Mouse (Mus musculus) heart, embryonic 13.5 days (tissue): ENCODE results near the gene Dars. TPM values are rescaled to one million over a fixed set of nuclear protein-coding genes. Genes with fewer than 3 reads are reported as not detected.
A peak's percentile ranks its signal among the peaks of the same experiment; 100 is the strongest.

Source experiments
- ATAC-seq: fragments of 200-750 bp; cut with Nextera tagmentation; 2 replicates; pipeline ENCODE4 v1.8.0; 2017; ENCODE audit warnings: moderate TSS enrichment; ENCODE audit not compliant: insufficient number of reproducible peaks, low FRiP score, low TSS enrichment; ENCODE audit errors: extremely low read depth
- H3K27ac ChIP-seq: fragments of 300-500 bp; sonication (generic); replicated peaks from 2 replicates; pipeline ENCODE4 v1.5.1; 2015; ENCODE audit warnings: moderate library complexity, mild to moderate bottlenecking, inconsistent platforms
- H3K27me3 ChIP-seq: fragments of 300-500 bp; sonication (generic); replicated peaks from 2 replicates; pipeline ENCODE4 v1.6.1; 2015; ENCODE audit warnings: mild to moderate bottlenecking, inconsistent platforms
- H3K36me3 ChIP-seq: fragments of 300-500 bp; sonication (generic); 2 replicates; pipeline ENCODE4 v1.6.1; 2015; ENCODE audit warnings: mild to moderate bottlenecking, inconsistent platforms
- H3K4me1 ChIP-seq: fragments of 300-500 bp; sonication (generic); 2 replicates; pipeline ENCODE4 v1.6.1; 2015; ENCODE audit warnings: inconsistent platforms
- H3K4me2 ChIP-seq: fragments of 300-500 bp; sonication (generic); 2 replicates; pipeline ENCODE4 v1.6.1; 2015; ENCODE audit warnings: inconsistent platforms, mild to moderate bottlenecking, moderate library complexity
- H3K4me3 ChIP-seq: fragments of 300-500 bp; sonication (generic); 2 replicates; pipeline ENCODE4 v1.5.1; 2015; ENCODE audit warnings: moderate library complexity, mild to moderate bottlenecking, inconsistent platforms
- H3K9ac ChIP-seq: fragments of 300-500 bp; sonication (generic); 2 replicates; pipeline ENCODE4 v1.6.1; 2015; ENCODE audit warnings: inconsistent platforms, mild to moderate bottlenecking, moderate library complexity
- H3K9me3 ChIP-seq: fragments of 300-500 bp; sonication (generic); 2 replicates; pipeline ENCODE4 v1.6.1; 2016; ENCODE audit warnings: inconsistent platforms
- WGBS: fragments of 180-500 bp; shearing (Covaris S2); methylation state at CpG from one replicate; pipeline ENCODE4 v1.1.7; 2015; ENCODE audit warnings: mixed read lengths; 5-methylcytosine and 5-hydroxymethylcytosine counted together
- polyA plus RNA-seq: library from polyadenylated mRNA; unstranded; fragments of >200 nt; fragmentation: Nextera tagmentation; extraction: Ambion mirVana; gene quantifications from 2 replicates; pipeline ENCODE4 v1.2.1, GENCODE M21; 2015

Gene Dars
- polyA plus RNA-seq, 1 experiment from 2014 or later, result 98.5 TPM

- Histone ChIP-seq H3K4me1 (no peaks in the 10 kb centered on the region), H3K9ac (no peak overlapping the region), H3K27me3 (no peaks in the 10 kb centered on the region), H3K36me3 (peaks cover 77% of the 10 kb centered on the region), H3K4me2 (no peak overlapping the region), H3K27ac (no peak overlapping the region), H3K9me3 (no peaks in the 10 kb centered on the region), H3K4me3 (no peak overlapping the region)
- no peak for ATAC-seq
- 83% methylated on average over 7 of the region's 7 CpGs for WGBS
Measured at GRCm38 (mm10) chr1:128372143-128372860, 44.9 kb downstream of the Dars start.

- ATAC-seq, result no peak
- Histone ChIP-seq H3K9ac (no peak overlapping the region), H3K36me3 (peaks cover 75% of the 10 kb centered on the region), H3K4me3 (no peak overlapping the region), H3K27me3 (no peaks in the 10 kb centered on the region), H3K9me3 (no peaks in the 10 kb centered on the region), H3K4me2 (no peak overlapping the region), H3K27ac (no peak overlapping the region), H3K4me1 (no peaks in the 10 kb centered on the region)
- WGBS, result 75% methylated on average over 5 of the region's 5 CpGs
Measured at GRCm38 (mm10) chr1:128368732-128369441, 48.3 kb downstream of the Dars start.

GRCm38 (mm10) chr1:128360601-128361000, 56.6 kb downstream of the Dars start:
- Histone ChIP-seq H3K4me2 (0 out of 2 replicates have a peak overlapping the region, but pooled peaks have one; percentile 72), H3K27me3 (no peaks in the 10 kb centered on the region), H3K36me3 (peaks cover 48% of the 10 kb centered on the region), H3K27ac (peak overlapping the region; percentile 93), H3K4me3 (no peak overlapping the region), H3K4me1 (peaks cover 33% of the 10 kb centered on the region), H3K9ac (peak overlapping the region; percentile 38; the same call in 1 of the 2 replicates), H3K9me3 (no peaks in the 10 kb centered on the region)
- 39% methylated on average over 2 of the region's 2 CpGs for WGBS
- no peak for ATAC-seq

GRCm38 (mm10) chr1:128359554-128360376, 57.4 kb downstream of the Dars start, which contains the start of gene Mcm6:
TSS of gene Mcm6 (minus strand) at chr1:128359664.
- Histone ChIP-seq H3K9me3 (no peaks in the 10 kb centered on the region), H3K4me1 (peaks cover 33% of the 10 kb centered on the region), H3K27ac (peak within 1 kb of the TSS; percentile 93), H3K36me3 (peaks cover 50% of the 10 kb centered on the region), H3K4me2 (peak within 1 kb of the TSS; percentile 72), H3K9ac (peak within 1 kb of the TSS; percentile 92), H3K27me3 (no peaks in the 10 kb centered on the region), H3K4me3 (peak within 1 kb of the TSS; percentile 92)
- peak; percentile 96 for ATAC-seq
- 2% methylated on average over 38 of the region's 38 CpGs for WGBS

GRCm38 (mm10) chr1:128358916-128359553, 58.1 kb downstream of the Dars start:
- Histone ChIP-seq H3K4me1 (peaks cover 33% of the 10 kb centered on the region), H3K9ac (peak overlapping the region; percentile 92), H3K27ac (peak overlapping the region; percentile 93), H3K36me3 (peaks cover 51% of the 10 kb centered on the region), H3K27me3 (no peaks in the 10 kb centered on the region), H3K4me2 (peak overlapping the region; percentile 72), H3K9me3 (no peaks in the 10 kb centered on the region), H3K4me3 (peak overlapping the region; percentile 92)
- ATAC-seq, result peak; percentile 63
- WGBS, result under 1% methylated on average over 35 of the region's 35 CpGs

GRCm38 (mm10) chr1:128358276-128358675, 58.9 kb downstream of the Dars start:
- Histone ChIP-seq H3K9ac (peak overlapping the region; percentile 92), H3K36me3 (peaks cover 54% of the 10 kb centered on the region), H3K9me3 (no peaks in the 10 kb centered on the region), H3K4me1 (peaks cover 33% of the 10 kb centered on the region), H3K27me3 (no peaks in the 10 kb centered on the region), H3K4me2 (peak overlapping the region; percentile 72), H3K27ac (peak overlapping the region; percentile 93), H3K4me3 (peak overlapping the region; percentile 92)
- ATAC-seq, result no peak
- 59% methylated on average over 6 of the region's 6 CpGs for WGBS

GRCm38 (mm10) chr1:128357452-128357851, 59.7 kb downstream of the Dars start:
- Histone ChIP-seq H3K27ac (peak overlapping the region; percentile 93; the same call in 1 of the 2 replicates), H3K9ac (peak overlapping the region; percentile 92)

GRCm38 (mm10) chr1:128353092-128353491, 64.1 kb downstream of the Dars start:
- no peak for ATAC-seq
- no peaks in the 10 kb centered on the region for H3K27me3 ChIP-seq
- no peak overlapping the region for H3K4me2 ChIP-seq
- H3K9me3 ChIP-seq, result no peaks in the 10 kb centered on the region
- peaks cover 14% of the 10 kb centered on the region for H3K4me1 ChIP-seq
- H3K36me3 ChIP-seq, result peaks cover 88% of the 10 kb centered on the region
- H3K4me3 ChIP-seq, result no peak overlapping the region
- 63% methylated on average over 3 of the region's 3 CpGs for WGBS
- H3K27ac ChIP-seq, result no peak overlapping the region
- H3K9ac ChIP-seq, result no peak overlapping the region

More at GRCm38 (mm10) chr1:128357452-128357851, 59.7 kb downstream of the Dars start:
- Histone ChIP-seq H3K36me3 (peaks cover 54% of the 10 kb centered on the region), H3K9me3 (no peaks in the 10 kb centered on the region), H3K27me3 (no peaks in the 10 kb centered on the region), H3K4me1 (peaks cover 33% of the 10 kb centered on the region), H3K4me3 (peak overlapping the region; percentile 92), H3K4me2 (peak overlapping the region; percentile 72)
- ATAC-seq, result no peak
- 42% methylated on average over 3 of the region's 3 CpGs for WGBS

GRCm38 (mm10) chr1:128344232-128344631, 72.9 kb downstream of the Dars start:
- 86% methylated on average over 10 of the region's 10 CpGs for WGBS
- ATAC-seq, result no peak
- no peaks in the 10 kb centered on the region for H3K27me3 ChIP-seq

GRCm38 (mm10) chr1:128337708-128338320, 79.4 kb downstream of the Dars start:
- Histone ChIP-seq H3K4me2 (no peak overlapping the region), H3K4me3 (no peak overlapping the region), H3K9ac (no peak overlapping the region), H3K4me1 (no peaks in the 10 kb centered on the region), H3K36me3 (peaks cover 93% of the 10 kb centered on the region), H3K27ac (no peak overlapping the region), H3K27me3 (no peaks in the 10 kb centered on the region), H3K9me3 (no peaks in the 10 kb centered on the region)
- 69% methylated on average over 13 of the region's 13 CpGs for WGBS
- ATAC-seq, result no peak

More at GRCm38 (mm10) chr1:128344232-128344631, 72.9 kb downstream of the Dars start:
- Histone ChIP-seq H3K4me1 (no peaks in the 10 kb centered on the region), H3K4me3 (no peak overlapping the region), H3K27ac (no peak overlapping the region), H3K36me3 (peaks cover 95% of the 10 kb centered on the region), H3K4me2 (no peak overlapping the region), H3K9me3 (no peaks in the 10 kb centered on the region), H3K9ac (no peak overlapping the region)
